Mouse (Mus musculus): ENCODE measurements around the gene Tnni2. TPM values are rescaled to one million over a fixed set of nuclear protein-coding genes. Genes with fewer than 3 reads are reported as not detected.

The Tnni2 gene
- polyA plus RNA-seq (2012; ENCODE audit: low replicate concordance) = 2.4 and 11.7 TPM in 2 replicates

DNA sequence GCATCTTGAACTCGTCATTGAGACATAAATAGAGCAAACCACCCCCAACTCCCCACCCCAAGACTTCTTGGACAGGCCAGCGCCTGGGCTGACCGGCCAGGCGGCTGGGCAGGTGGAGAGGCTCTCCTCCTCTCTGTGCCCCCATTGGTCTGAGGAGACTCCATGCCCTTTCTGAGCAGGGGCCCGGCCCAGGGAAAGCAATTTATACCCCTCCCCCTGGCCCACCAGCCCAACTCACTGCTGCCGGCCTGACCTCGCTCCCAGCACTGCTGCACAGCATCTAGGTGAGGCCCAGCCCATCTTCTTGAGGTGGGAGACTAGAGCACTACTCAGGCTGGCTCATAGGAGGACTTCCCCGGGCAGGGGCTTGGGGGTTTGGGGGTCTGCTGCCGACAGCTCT, at the start of gene Tnni2:
Gene Tnni2, plus strand, starts transcription at position 224 of the 400 bp plus-strand sequence.

DNA sequence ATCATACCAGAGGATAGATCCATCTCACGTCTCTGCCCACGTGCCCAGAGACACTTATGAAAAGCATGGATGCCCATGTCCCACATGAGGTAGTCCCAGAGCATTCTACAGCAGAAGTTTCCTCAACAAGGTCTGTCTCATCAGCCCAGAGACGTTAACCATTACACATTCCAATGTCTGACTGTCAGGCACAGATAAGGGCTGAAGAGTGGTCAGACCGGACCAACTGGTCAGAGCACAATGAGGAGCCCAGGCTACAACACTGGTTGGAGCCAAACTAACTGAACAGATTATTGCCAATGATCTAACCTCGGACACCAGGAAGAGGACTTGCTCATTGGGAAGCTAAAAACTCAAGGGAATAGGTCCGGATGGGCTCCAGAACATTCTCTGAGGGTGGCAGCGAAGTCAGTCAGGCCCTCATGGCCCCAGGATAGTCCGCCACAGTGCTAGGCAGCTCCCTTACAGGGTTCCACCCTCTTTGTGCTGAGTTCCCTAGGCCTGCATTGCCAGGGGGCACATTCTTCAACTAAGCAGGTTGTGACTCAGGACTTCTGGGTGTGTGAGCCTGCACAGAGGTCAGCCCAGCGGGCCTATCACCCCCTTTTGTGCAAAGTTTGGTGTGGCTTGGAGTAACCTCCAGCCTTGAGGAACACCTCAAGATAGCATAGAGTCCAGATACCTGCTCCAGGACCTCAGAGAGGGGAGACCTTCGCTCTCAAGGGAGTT, 7.3 kb upstream of the Tnni2 start, which contains the start of gene Syt8:
Gene Syt8, plus strand, starts transcription at position 714 of the 729 bp plus-strand sequence.

DNA sequence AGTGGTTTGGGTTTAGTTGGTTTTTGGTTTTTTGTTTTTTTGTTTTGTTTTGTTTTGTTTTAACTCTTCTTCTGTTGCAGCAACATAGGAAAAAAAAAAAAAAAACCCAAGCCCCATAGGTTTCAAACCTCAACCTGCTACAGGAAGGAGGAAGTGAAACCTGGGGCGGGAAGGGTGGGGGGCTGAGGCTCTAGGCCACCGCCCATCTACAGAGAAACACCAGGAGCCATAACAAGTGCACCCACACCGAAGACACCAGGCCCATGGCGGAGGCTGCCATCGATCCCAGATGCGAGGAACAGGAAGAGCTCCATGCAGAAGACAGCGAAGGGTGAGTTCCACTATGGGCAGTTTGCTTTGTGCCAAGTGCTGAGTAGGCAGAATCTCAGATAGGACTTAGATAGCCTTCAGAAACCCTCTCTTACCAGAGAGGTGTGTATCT, 19.0 kb downstream of the Tnni2 start, which contains the start of gene Lsp1:
Gene Lsp1, plus strand, starts transcription at position 174 of the 442 bp plus-strand sequence.

Other genes with a start within 250 kb of the Tnni2 start
- not detected in 2 replicates for gene Krtap5-3, start 240.4 kb upstream of the Tnni2 start, polyA plus RNA-seq (2012; ENCODE audit: low replicate concordance)
- not detected in 2 replicates for gene Gm7579, start 229.9 kb upstream of the Tnni2 start, polyA plus RNA-seq (2012; ENCODE audit: low replicate concordance)
- gene Krtap5-5, start 211.8 kb upstream of the Tnni2 start, polyA plus RNA-seq (2012; ENCODE audit: low replicate concordance) = not detected in 2 replicates
- not detected in 2 replicates for gene Gm40460, start 200.7 kb upstream of the Tnni2 start, polyA plus RNA-seq (2012; ENCODE audit: low replicate concordance)
- not detected in 2 replicates for gene Gm2431, start 183.5 kb upstream of the Tnni2 start, polyA plus RNA-seq (2012; ENCODE audit: low replicate concordance)
- not detected in 2 replicates for gene Gm4559, start 167.4 kb upstream of the Tnni2 start, polyA plus RNA-seq (2012; ENCODE audit: low replicate concordance)
- gene Krtap5-1, start 144.7 kb upstream of the Tnni2 start, polyA plus RNA-seq (2012; ENCODE audit: low replicate concordance) = not detected in 2 replicates
- gene Krtap5-4, start 138.3 kb upstream of the Tnni2 start, polyA plus RNA-seq (2012; ENCODE audit: low replicate concordance) = not detected in 2 replicates
- 41.9 and 231 TPM in 2 replicates for gene Ifitm10, start 68.1 kb upstream of the Tnni2 start, polyA plus RNA-seq (2012; ENCODE audit: low replicate concordance)
- gene Gm49369, start 59.1 kb upstream of the Tnni2 start, polyA plus RNA-seq (2012; ENCODE audit: low replicate concordance) = 54.8 and 139 TPM in 2 replicates
- gene Ctsd, start 53.8 kb upstream of the Tnni2 start, polyA plus RNA-seq (2012; ENCODE audit: low replicate concordance) = 105 and 131 TPM in 2 replicates
- 0.15 and 1.6 TPM in 2 replicates for gene Syt8, start 7.0 kb upstream of the Tnni2 start, polyA plus RNA-seq (2012; ENCODE audit: low replicate concordance)
- gene Lsp1, start 19.0 kb downstream of the Tnni2 start, polyA plus RNA-seq (2012; ENCODE audit: low replicate concordance) = 568 and 613 TPM in 2 replicates
- 4.0 and 7.6 TPM in 2 replicates for gene Tnnt3, start 57.0 kb downstream of the Tnni2 start, polyA plus RNA-seq (2012; ENCODE audit: low replicate concordance)
- 12.9 and 28.3 TPM in 2 replicates for gene Mrpl23, start 90.9 kb downstream of the Tnni2 start, polyA plus RNA-seq (2012; ENCODE audit: low replicate concordance)
- gene Igf2, start 225.0 kb downstream of the Tnni2 start, polyA plus RNA-seq (2012; ENCODE audit: low replicate concordance) = 0.22 and 0.29 TPM in 2 replicates
- gene Gm49394, start 228.1 kb downstream of the Tnni2 start, polyA plus RNA-seq (2012; ENCODE audit: low replicate concordance) = 0.05 TPM in 1 of 2 replicates, not detected in the other

Data from hematopoietic multipotent progenitor cell, adult 10-12 weeks (in vitro differentiated cells).